Comparison of ENCODE assay signal across 22 mouse cellular contexts in the genomic region with DNA sequence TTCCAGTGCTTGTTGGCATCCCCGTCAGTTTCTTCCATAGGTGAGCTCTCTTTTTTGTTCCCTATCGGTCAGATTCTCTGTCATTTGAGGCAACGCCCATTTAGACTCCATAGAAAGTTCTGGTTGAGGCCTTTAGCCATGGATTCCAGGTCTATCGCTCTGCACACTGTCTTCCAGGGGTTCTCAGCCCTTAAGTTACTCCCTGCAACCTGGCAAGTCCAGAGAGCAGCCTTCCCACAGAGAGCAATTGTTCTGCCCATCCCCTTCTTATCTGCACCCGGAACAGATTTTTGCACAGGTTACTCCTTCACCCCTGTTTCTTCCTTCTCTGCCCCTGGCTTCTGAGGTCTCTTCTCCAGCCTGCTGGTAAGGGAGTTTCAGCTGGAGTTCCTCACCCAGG. TPM values are rescaled to one million over a fixed set of nuclear protein-coding genes. Genes with fewer than 3 reads are reported as not detected.
"Had no signal": no experiment of that assay in that cellular context is flagged by ENCODE, and none has a peak within 500 bp of the region (broad histone marks: within the 10 kb centered on the region; RNA-seq: fewer than 3 reads in every experiment).

No protein-coding gene starts in this region.

- DNase-seq: kidney, adult 18-20 months; kidney, postnatal 10 days; kidney, postnatal 4 days; left cerebral cortex, postnatal 4 days; lung, adult 2 months; lung, postnatal 36 days; right cerebral cortex, adult 18-20 months; thymus, postnatal 36 days had no signal

- H3K27ac ChIP-seq: layer of hippocampus, adult 2 months; limb, embryonic 13.5 days; liver, embryonic 15.5 days; neural tube, embryonic 12.5 days had no signal

- ATAC-seq: lung, postnatal 0 days had no signal

- H3K36me3 ChIP-seq: limb, embryonic 13.5 days; liver, embryonic 15.5 days; neural tube, embryonic 12.5 days had no signal

- H3K4me2 ChIP-seq: limb, embryonic 13.5 days; liver, embryonic 11.5 days; liver, embryonic 15.5 days; midbrain, embryonic 11.5 days; neural tube, embryonic 12.5 days had no signal

- H3K9ac ChIP-seq: limb, embryonic 13.5 days; liver, embryonic 15.5 days; neural tube, embryonic 12.5 days had no signal

- H3K9me3 ChIP-seq: limb, embryonic 13.5 days; liver, embryonic 15.5 days; neural tube, embryonic 12.5 days had no signal

- H3K4me3 ChIP-seq: layer of hippocampus, adult 2 months; limb, embryonic 13.5 days; liver, embryonic 15.5 days; myocyte; neural tube, embryonic 12.5 days had no signal

RNA-seq across cellular contexts. Expression of a gene that starts 5.2 kb away (rescaled TPM):
- total RNA-seq: megakaryocyte, adult 5-6 weeks had no signal
- polyA plus RNA-seq: liver, embryonic 11.5 days had no signal

RNA-seq across cellular contexts. Expression of a gene that starts 23.2 kb away (rescaled TPM):
- total RNA-seq: layer of hippocampus, adult 2 months; layer of hippocampus, postnatal 10 days; left cerebral cortex, adult 18-20 months; left cerebral cortex, postnatal 10 days; megakaryocyte, adult 5-6 weeks had no signal
- polyA plus RNA-seq: kidney, embryonic 14.5 days; limb, embryonic 13.5 days; liver, embryonic 11.5 days; liver, embryonic 15.5 days; lung, adult 2 months; lung, postnatal 0 days; midbrain, embryonic 11.5 days; myocyte; neural tube, embryonic 12.5 days; thymus, postnatal 0 days had no signal

RNA-seq across cellular contexts. Expression of a gene that starts 48.7 kb away (rescaled TPM):
- total RNA-seq: layer of hippocampus, adult 2 months; left cerebral cortex, postnatal 10 days; left cerebral cortex, postnatal 4 days; megakaryocyte, adult 5-6 weeks had no signal
- polyA plus RNA-seq: kidney, embryonic 14.5 days; limb, embryonic 13.5 days; liver, embryonic 11.5 days; liver, embryonic 15.5 days; lung, adult 2 months; lung, postnatal 0 days; midbrain, embryonic 11.5 days; myocyte; neural tube, embryonic 12.5 days; thymus, postnatal 0 days had no signal

RNA-seq across cellular contexts. Expression of a gene that starts 48.7 kb away (rescaled TPM):
- total RNA-seq: megakaryocyte, adult 5-6 weeks had no signal
- polyA plus RNA-seq: kidney, embryonic 14.5 days; limb, embryonic 13.5 days; liver, embryonic 11.5 days; liver, embryonic 15.5 days; lung, adult 2 months; lung, postnatal 0 days; midbrain, embryonic 11.5 days; myocyte; neural tube, embryonic 12.5 days; thymus, postnatal 0 days had no signal
